Mouse (Mus musculus) E14TG2a.4 (cell line): Measurements from ENCODE around the gene Krt18.

ENCODE experiments used
- CTCF ChIP-seq: conservative IDR thresholded peaks from 2 replicates; pipeline ENCODE4 v1.5.1; 2014; ENCODE audit warnings: low read length
- NANOG ChIP-seq: IDR thresholded peaks from 2 replicates; pipeline ENCODE4 v1.6.1; 2014; ENCODE audit warnings: borderline replicate concordance, low read length, mixed read lengths
- POU5F1 ChIP-seq: IDR thresholded peaks from 2 replicates; pipeline ENCODE4 v1.6.1; 2014; ENCODE audit warnings: low read length, borderline replicate concordance

GRCm38 (mm10) chr15:102013651-102014050, 14.3 kb upstream of the Krt18 start:
- TF ChIP-seq CTCF (no peak), POU5F1 (no peak), NANOG (no peak)
